Comparison of ENCODE assay signal across 9 mouse cellular contexts in genomic region chr7:27480506-27480905, GRCm38 (mm10). TPM values are rescaled to one million over a fixed set of nuclear protein-coding genes. Genes with fewer than 3 reads are reported as not detected.
DNase-seq lines count a peak whose midpoint lies in the region; ATAC-seq and TF ChIP-seq lines count a peak whose summit lies in the region.
"Had no signal": no experiment of that assay in that cellular context is flagged by ENCODE, and none has a peak within 500 bp of the region (broad histone marks: within the 10 kb centered on the region; RNA-seq: fewer than 3 reads in every experiment).

No protein-coding gene starts in this region.

- H3K4me1 ChIP-seq in heart, embryonic 15.5 days (replicated peaks): peaks cover 33% of the 10 kb centered on the region
- H3K4me1 ChIP-seq in neural tube, embryonic 13.5 days (replicated peaks): peaks cover 14% of the 10 kb centered on the region
- H3K4me1 ChIP-seq in limb, embryonic 13.5 days: peaks cover 26% of the 10 kb centered on the region
- H3K4me1 ChIP-seq in stomach, postnatal 0 days (replicated peaks; ENCODE audit: control insufficient read depth, insufficient read depth): no peaks in the 10 kb centered on the region

- H3K9me3 ChIP-seq in heart, embryonic 15.5 days (replicated peaks): no peaks in the 10 kb centered on the region
- no peaks in the 10 kb centered on the region for H3K9me3 ChIP-seq in neural tube, embryonic 13.5 days
- H3K9me3 ChIP-seq in limb, embryonic 13.5 days: no peaks in the 10 kb centered on the region
- H3K9me3 ChIP-seq in stomach, postnatal 0 days (ENCODE audit: control insufficient read depth, low read length): no peaks in the 10 kb centered on the region

- 64% methylated on average over 3 of the region's 3 CpGs for WGBS in heart, embryonic 15.5 days
- WGBS in neural tube, embryonic 13.5 days: 75% methylated on average over 3 of the region's 3 CpGs
- 70% methylated on average over 3 of the region's 3 CpGs for WGBS in limb, embryonic 13.5 days
- 50% methylated on average over 3 of the region's 3 CpGs for WGBS in stomach, postnatal 0 days

- intact Hi-C loops in heart, postnatal 25 days (cut with DNase I): no loop called here

- no peak overlapping the region for H3K9ac ChIP-seq in heart, embryonic 15.5 days
- H3K9ac ChIP-seq in neural tube, embryonic 13.5 days: no peak overlapping the region
- 0 out of 2 replicates have a peak overlapping the region, but pooled peaks have one; percentile 51 for H3K9ac ChIP-seq in limb, embryonic 13.5 days
- no peak overlapping the region for H3K9ac ChIP-seq in stomach, postnatal 0 days (ENCODE audit: low read length)

- no peak for TF ChIP-seq EP300 in stomach, postnatal 0 days (optimal IDR thresholded peaks at IDR 0.05)

- no peak overlapping the region for H3K4me3 ChIP-seq in heart, embryonic 15.5 days
- H3K4me3 ChIP-seq in neural tube, embryonic 13.5 days: no peak overlapping the region
- H3K4me3 ChIP-seq in limb, embryonic 13.5 days: peak overlapping the region; percentile 37; the same call in 1 of the 2 replicates
- H3K4me3 ChIP-seq in stomach, postnatal 0 days (ENCODE audit: low read depth, low read length): peak overlapping the region; percentile 33; the same call in 1 of the 2 replicates

- peak overlapping the region; percentile 86 for H3K27ac ChIP-seq in heart, embryonic 15.5 days
- peak overlapping the region; percentile 43; the same call in 1 of the 2 replicates for H3K27ac ChIP-seq in neural tube, embryonic 13.5 days (replicated peaks)
- H3K27ac ChIP-seq in limb, embryonic 13.5 days: peak overlapping the region; percentile 85
- H3K27ac ChIP-seq in stomach, postnatal 0 days (replicated peaks): peak overlapping the region; percentile 79

- peaks cover 10% of the 10 kb centered on the region; the same call in 1 of the 2 replicates for H3K36me3 ChIP-seq in heart, embryonic 15.5 days
- H3K36me3 ChIP-seq in neural tube, embryonic 13.5 days: peaks cover 9% of the 10 kb centered on the region
- H3K36me3 ChIP-seq in limb, embryonic 13.5 days: peaks cover 24% of the 10 kb centered on the region
- peaks cover 4% of the 10 kb centered on the region; the same call in 1 of the 2 replicates for H3K36me3 ChIP-seq in stomach, postnatal 0 days (ENCODE audit: control insufficient read depth, insufficient read depth, low read length)

- H3K27me3 ChIP-seq in heart, embryonic 15.5 days: no peaks in the 10 kb centered on the region
- H3K27me3 ChIP-seq in neural tube, embryonic 13.5 days: 0 out of 2 replicates have a peak, but pooled peaks cover 4% of the 10 kb centered on the region
- no peaks in the 10 kb centered on the region for H3K27me3 ChIP-seq in limb, embryonic 13.5 days
- H3K27me3 ChIP-seq in stomach, postnatal 0 days (ENCODE audit: control insufficient read depth, insufficient read depth, low read length): no peaks in the 10 kb centered on the region

- ATAC-seq in heart, embryonic 15.5 days (replicated peaks; ENCODE audit: insufficient number of reproducible peaks, insufficient read depth, low FRiP score, low read depth): no peak
- no peak for ATAC-seq in neural tube, embryonic 13.5 days (ENCODE audit: low read depth)
- no peak for ATAC-seq in limb, embryonic 13.5 days (ENCODE audit: low FRiP score, low read depth)
- ATAC-seq in stomach, postnatal 0 days (ENCODE audit: low FRiP score, low TSS enrichment): no peak

- H3K4me2 ChIP-seq in heart, embryonic 15.5 days: peak overlapping the region; percentile 64; the same call in 1 of the 2 replicates
- H3K4me2 ChIP-seq in neural tube, embryonic 13.5 days: 0 out of 2 replicates have a peak overlapping the region, but pooled peaks have one; percentile 6
- H3K4me2 ChIP-seq in limb, embryonic 13.5 days (replicated peaks): peak overlapping the region; percentile 67
- H3K4me2 ChIP-seq in stomach, postnatal 0 days (replicated peaks; ENCODE audit: low read depth): peak overlapping the region; percentile 57

- DNase-seq in heart, postnatal 25 days (ENCODE audit: low spot score): no peak
- DNase-seq in neural tube, embryonic 10.5 days (ENCODE audit: extremely low spot score, low spot score): no peak
- no peak for DNase-seq in stomach, postnatal 0 days (ENCODE audit: low spot score)
- no peak for DNase-seq in cerebellum, adult 11 months
- DNase-seq in testis, postnatal 14 days (ENCODE audit: low spot score): no peak
- DNase-seq: right cerebral cortex, postnatal 4 days had no signal

- no peak for TF ChIP-seq CTCF in stomach, postnatal 0 days (IDR thresholded peaks at IDR 0.05; ENCODE audit: low read depth)

RNA-seq across cellular contexts. Expression of gene Sertad1, which starts 6.2 kb away (rescaled TPM):
- 34.9 and 37.2 TPM in 2 replicates for polyA plus RNA-seq in heart, embryonic 15.5 days (2015; fragmentation: Nextera tagmentation; extraction: Ambion mirVana)
- 10 to 100 TPM in 1 of 2 experiments, 1 to 10 TPM in 1; 7.9 to 13.0 TPM for total RNA-seq in heart, postnatal 25 days (2021)
- 12.3 and 14.1 TPM in 2 replicates for polyA plus RNA-seq in neural tube, embryonic 13.5 days (2015; fragmentation: Nextera tagmentation; extraction: Ambion mirVana)
- 37.8 and 39.2 TPM in 2 replicates for polyA plus RNA-seq in limb, embryonic 13.5 days (2015; fragmentation: Nextera tagmentation; extraction: Ambion mirVana)
- 50.0 and 53.0 TPM in 2 replicates for polyA plus RNA-seq in stomach, postnatal 0 days (2015; fragmentation: Nextera tagmentation; extraction: Ambion mirVana)

RNA-seq across cellular contexts. Expression of gene Sertad3, which starts 6.9 kb away (rescaled TPM):
- polyA plus RNA-seq in heart, embryonic 15.5 days (2015; fragmentation: Nextera tagmentation; extraction: Ambion mirVana): 19.0 and 21.9 TPM in 2 replicates
- 1 to 10 TPM; 6.4 to 8.0 TPM for total RNA-seq in heart, postnatal 25 days (2021)
- polyA plus RNA-seq in neural tube, embryonic 13.5 days (2015; fragmentation: Nextera tagmentation; extraction: Ambion mirVana): 16.7 and 16.8 TPM in 2 replicates
- 33.6 and 36.3 TPM in 2 replicates for polyA plus RNA-seq in limb, embryonic 13.5 days (2015; fragmentation: Nextera tagmentation; extraction: Ambion mirVana)
- polyA plus RNA-seq in stomach, postnatal 0 days (2015; fragmentation: Nextera tagmentation; extraction: Ambion mirVana): 23.9 and 25.2 TPM in 2 replicates

RNA-seq across cellular contexts. Expression of gene Prx, which starts 18.6 kb away (rescaled TPM):
- polyA plus RNA-seq in heart, embryonic 15.5 days (2015; fragmentation: Nextera tagmentation; extraction: Ambion mirVana): 1.7 and 3.0 TPM in 2 replicates
- total RNA-seq in heart, postnatal 25 days (2021): 1 to 10 TPM; 1.2 to 1.6 TPM
- polyA plus RNA-seq in neural tube, embryonic 13.5 days (2015; fragmentation: Nextera tagmentation; extraction: Ambion mirVana): 1.9 TPM in 2 replicates
- polyA plus RNA-seq in limb, embryonic 13.5 days (2015; fragmentation: Nextera tagmentation; extraction: Ambion mirVana): 5.2 TPM in 2 replicates
- polyA plus RNA-seq in stomach, postnatal 0 days (2015; fragmentation: Nextera tagmentation; extraction: Ambion mirVana): 2.1 and 2.2 TPM in 2 replicates

RNA-seq across cellular contexts. Expression of gene Blvrb, which starts 32.7 kb away (rescaled TPM):
- 51.4 and 67.5 TPM in 2 replicates for polyA plus RNA-seq in heart, embryonic 15.5 days (2015; fragmentation: Nextera tagmentation; extraction: Ambion mirVana)
- 10 to 100 TPM; 30.1 to 30.5 TPM for total RNA-seq in heart, postnatal 25 days (2021)
- polyA plus RNA-seq in neural tube, embryonic 13.5 days (2015; fragmentation: Nextera tagmentation; extraction: Ambion mirVana): 21.3 and 23.3 TPM in 2 replicates
- 38.9 and 46.3 TPM in 2 replicates for polyA plus RNA-seq in limb, embryonic 13.5 days (2015; fragmentation: Nextera tagmentation; extraction: Ambion mirVana)
- polyA plus RNA-seq in stomach, postnatal 0 days (2015; fragmentation: Nextera tagmentation; extraction: Ambion mirVana): 97.3 and 103 TPM in 2 replicates

RNA-seq across cellular contexts. Expression of gene Sptbn4, which starts 33.0 kb away (rescaled TPM):
- 0.11 and 0.39 TPM in 2 replicates for polyA plus RNA-seq in heart, embryonic 15.5 days (2015; fragmentation: Nextera tagmentation; extraction: Ambion mirVana)
- under 1 TPM; 0.08 to 0.42 TPM for total RNA-seq in heart, postnatal 25 days (2021)
- polyA plus RNA-seq in neural tube, embryonic 13.5 days (2015; fragmentation: Nextera tagmentation; extraction: Ambion mirVana): 1.7 and 2.8 TPM in 2 replicates
- polyA plus RNA-seq in limb, embryonic 13.5 days (2015; fragmentation: Nextera tagmentation; extraction: Ambion mirVana): 0.17 and 0.23 TPM in 2 replicates
- polyA plus RNA-seq in stomach, postnatal 0 days (2015; fragmentation: Nextera tagmentation; extraction: Ambion mirVana): 0.24 and 0.25 TPM in 2 replicates

Comparison
In these comparisons a context has a peak if more than half of its experiments do, and no peak if none do; other contexts are left out.
1. H3K4me2 ChIP-seq: peak in every context shown above with its lines; median percentile 67 in limb, embryonic 13.5 days; 64 in heart, embryonic 15.5 days; 57 in stomach, postnatal 0 days; 6 in neural tube, embryonic 13.5 days.
2. H3K4me3 ChIP-seq: peak in limb, embryonic 13.5 days (single experiment) and stomach, postnatal 0 days (single experiment); none in heart, embryonic 15.5 days (single experiment) and neural tube, embryonic 13.5 days (single experiment).
3. Peak in every context shown above with its lines, with median percentiles within 50 percentile points of each other: H3K27ac ChIP-seq.